Mouse (Mus musculus) left cerebral cortex, postnatal 14 days (tissue): ENCODE measurements at regions not wholly inside any gene's neighbourhood (a gene's known extent, or its start where the extent isn't known, plus 50 kb on each side); places are given as distances from the start of the nearest gene placed in this dataset.
A peak's percentile ranks its signal among the peaks of the same experiment; 100 is the strongest.

ENCODE experiments used
- DNase-seq, 2 experiments: peaks; one replicate each; pipeline ENCODE4 v3.0.0; 2021 to 2022; ENCODE audit warnings: low spot score in 2 of 2, mixed read lengths in 1 of 2
- intact Hi-C: fragments of 180-260 bp; cut with DNase I; formaldehyde crosslinking; loops from one replicate; pipeline ENCODE4 v1.15.1; 2025

- intact Hi-C loops: no loop called here
- no peak for DNase-seq
Observed at GRCm38 (mm10) chr9:32998323-32998722, 362.3 kb downstream of the Ets1 start.

- intact Hi-C loops: no loop called here
- no peak for DNase-seq
Observed at GRCm38 (mm10) chr9:33000691-33001164, 364.7 kb downstream of the Ets1 start.

GRCm38 (mm10) chr9:33001165-33001949 lies 365.3 kb downstream of the Ets1 start:
- no peak for DNase-seq
- intact Hi-C loops: no loop called here

DNA sequence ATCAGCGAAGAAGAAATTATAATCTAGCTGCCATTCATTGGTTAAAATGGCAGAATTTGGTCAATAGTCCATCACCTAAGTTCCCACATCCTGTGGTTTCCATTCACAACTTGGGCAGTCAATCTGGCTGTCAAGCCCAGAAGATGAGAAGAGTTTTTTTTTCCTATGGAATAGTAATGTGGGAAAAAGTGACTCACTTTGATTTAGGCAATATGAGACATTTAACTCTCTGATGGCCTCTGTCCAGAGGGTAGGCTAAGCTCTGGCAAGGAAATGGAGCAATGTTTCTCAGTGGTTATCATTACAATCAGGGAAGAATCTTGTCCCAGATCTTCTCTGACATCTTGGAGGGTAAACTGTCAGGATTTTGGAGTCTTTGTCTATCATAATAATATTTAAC lies 367.9 kb downstream of the Ets1 start:
- no peak for DNase-seq
- intact Hi-C loops: no loop called here

- intact Hi-C loops: no loop called here
Observed at GRCm38 (mm10) chr9:33004536-33004935, 368.5 kb downstream of the Ets1 start.

DNA sequence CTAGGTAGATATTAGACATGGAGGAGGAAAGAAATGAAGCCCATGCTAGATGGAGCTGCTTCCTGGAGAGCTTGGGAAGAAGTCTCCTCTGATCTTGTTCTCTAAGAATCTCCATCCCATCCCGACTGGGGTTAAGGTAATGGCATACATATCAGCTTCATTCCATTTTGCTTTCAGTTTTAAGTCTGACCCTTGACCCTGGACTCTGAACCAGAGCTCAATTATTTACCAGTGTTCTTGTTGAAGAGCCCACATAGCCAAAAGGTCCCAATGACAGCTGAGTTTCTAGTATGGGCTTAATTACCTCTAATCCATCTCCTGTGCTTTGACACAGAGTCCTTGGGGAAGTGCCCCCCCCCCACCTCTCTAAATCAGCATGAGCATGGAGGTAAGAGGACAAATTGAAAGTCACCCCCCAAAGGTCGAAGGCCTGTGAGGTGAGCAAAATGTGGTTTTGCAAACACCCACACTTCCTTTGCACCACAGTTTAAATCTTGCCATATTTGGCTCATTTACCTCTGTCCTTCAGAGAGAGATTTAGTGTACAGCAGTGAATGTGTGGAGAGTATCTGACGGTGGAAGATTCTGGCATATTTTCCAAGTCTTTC lies 371.5 kb downstream of the Ets1 start:
- DNase-seq: no peak
- intact Hi-C loops: no loop called here

More at GRCm38 (mm10) chr9:33004536-33004935, 368.5 kb downstream of the Ets1 start:
- DNase-seq: no peak

GRCm38 (mm10) chr9:33011241-33011640 lies 375.2 kb downstream of the Ets1 start:
- no peak for DNase-seq
- intact Hi-C loops: no loop called here

GRCm38 (mm10) chr9:33035401-33035800 lies 399.4 kb downstream of the Ets1 start:
- intact Hi-C loops: no loop called here
- no peak for DNase-seq

GRCm38 (mm10) chr9:33039221-33039790 lies 403.3 kb downstream of the Ets1 start:
- DNase-seq: no peak
- intact Hi-C loops: no loop called here

DNA sequence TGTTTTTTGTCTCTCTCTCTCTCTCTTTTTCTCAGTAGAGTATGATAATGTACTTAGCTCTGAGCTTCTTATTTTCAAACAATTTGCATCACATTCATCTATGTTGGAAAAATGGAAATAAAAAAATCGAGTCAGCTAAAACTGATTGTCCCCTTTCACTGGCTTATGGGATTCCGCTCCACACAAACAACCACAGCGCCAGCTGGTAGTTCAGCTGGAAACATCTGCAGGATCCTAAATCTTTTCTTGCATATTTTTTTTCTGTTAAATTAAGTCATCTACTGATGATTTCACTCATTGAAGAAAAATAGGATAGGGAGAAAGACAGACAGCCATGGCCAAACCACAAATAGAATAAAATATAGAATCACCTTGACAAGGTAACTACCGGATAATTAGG lies 414.8 kb downstream of the Ets1 start:
- intact Hi-C loops: no loop called here
- peak in 1 of 2 experiments; percentile 1 for DNase-seq

- no peak for DNase-seq
- intact Hi-C loops: no loop called here
Observed at GRCm38 (mm10) chr9:33060636-33061264, 424.7 kb downstream of the Ets1 start.

DNA sequence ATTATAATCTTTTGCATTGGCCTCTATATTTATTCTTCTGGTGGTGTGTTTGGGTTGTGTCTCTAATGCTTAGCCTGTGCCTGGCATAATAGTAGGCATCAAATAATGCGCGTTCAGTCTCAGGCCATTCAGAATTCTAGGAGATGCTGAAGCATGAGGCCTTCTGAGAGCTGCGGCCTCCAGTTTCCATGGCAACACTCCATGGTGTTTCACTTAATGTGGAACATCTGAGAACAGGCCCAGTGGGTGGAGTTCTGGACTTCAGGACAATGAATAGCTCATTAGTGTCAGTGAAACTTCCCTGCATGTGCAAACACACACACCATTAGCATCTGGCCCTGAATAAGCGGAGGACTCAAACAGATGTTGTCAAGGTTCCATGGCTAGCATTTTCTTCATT lies 426.5 kb downstream of the Ets1 start:
- DNase-seq: peak; percentile 65 to 84
- intact Hi-C loops: no loop called here

DNA sequence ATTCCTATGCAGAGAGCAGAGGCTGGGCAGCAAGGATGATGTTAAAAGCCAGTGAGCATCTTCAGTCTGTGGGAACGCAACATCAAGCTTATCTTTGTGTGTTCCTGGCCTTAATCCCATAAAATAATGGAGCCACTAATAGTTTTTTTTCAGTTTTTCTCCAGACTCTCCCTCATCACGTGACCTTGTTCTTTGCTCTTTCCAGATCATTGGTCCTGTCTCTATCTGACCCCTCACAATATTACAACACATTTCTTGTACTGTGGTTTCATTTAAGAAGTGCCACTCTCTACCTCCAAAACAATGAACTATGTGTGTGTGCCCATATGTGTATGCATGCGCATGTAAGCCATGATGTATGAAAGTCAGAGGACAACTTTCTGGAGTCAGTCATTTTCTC lies 429.3 kb downstream of the Ets1 start:
- intact Hi-C loops: no loop called here
- DNase-seq: no peak

GRCm38 (mm10) chr9:33067521-33067920 lies 431.5 kb downstream of the Ets1 start:
- intact Hi-C loops: no loop called here
- no peak for DNase-seq

DNA sequence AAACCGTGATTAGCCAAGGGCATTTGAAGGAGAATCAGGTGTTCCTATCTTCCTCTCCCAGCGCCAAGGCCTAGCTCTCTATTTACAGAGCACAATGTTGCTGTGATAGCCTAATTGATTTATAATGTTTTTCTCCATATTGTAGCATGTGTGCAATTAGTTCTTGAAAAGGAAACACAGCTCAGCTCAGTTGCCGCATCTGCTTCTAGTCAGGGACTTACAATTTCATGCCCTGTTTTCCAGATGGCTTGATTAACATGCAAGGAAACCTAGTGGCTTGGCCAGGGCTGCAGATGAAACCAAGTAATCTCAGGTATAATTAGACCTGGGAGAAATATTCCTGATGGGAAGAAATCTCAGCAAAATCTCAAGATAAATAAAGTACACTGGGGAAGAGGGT lies 434.1 kb downstream of the Ets1 start:
- intact Hi-C loops: no loop called here

GRCm38 (mm10) chr9:33080271-33080670 lies 444.2 kb downstream of the Ets1 start:
- DNase-seq: no peak
- intact Hi-C loops: loop anchor here (1.0 to 5.0 kb wide), 4 partner anchors 138 to 673 kb away; no protein-coding TSS in a partner anchor

More for the DNA sequence above, 434.1 kb downstream of the Ets1 start:
- no peak for DNase-seq

- intact Hi-C loops: loop anchor here (1.0 to 5.0 kb wide), 4 partner anchors 138 to 673 kb away; no protein-coding TSS in a partner anchor
- peak; percentile 64 to 65 for DNase-seq
Observed at GRCm38 (mm10) chr9:33080774-33081173, 444.8 kb downstream of the Ets1 start.

DNA sequence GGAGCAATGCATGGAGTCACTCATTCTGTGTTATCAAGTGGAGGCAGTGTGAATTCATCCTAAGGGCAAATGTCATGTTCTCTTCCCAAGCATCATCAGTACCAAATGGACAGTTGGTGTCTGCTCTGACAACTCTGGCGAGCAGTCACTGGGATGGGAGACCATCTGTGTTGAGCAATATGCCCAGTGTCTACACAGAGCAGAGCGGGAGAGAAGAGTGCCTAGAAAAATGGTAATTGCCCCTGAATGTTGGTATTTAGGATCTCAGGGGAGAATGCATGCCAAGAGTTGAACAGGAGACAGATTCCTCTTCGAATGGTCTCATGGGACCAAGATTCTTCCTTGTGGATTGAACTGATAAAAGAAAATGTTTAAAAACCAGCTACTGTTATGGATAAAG lies 454.0 kb downstream of the Ets1 start:
- intact Hi-C loops: no loop called here

GRCm38 (mm10) chr9:33091664-33092063 lies 455.6 kb downstream of the Ets1 start:
- intact Hi-C loops: no loop called here

More for the DNA sequence above, 454.0 kb downstream of the Ets1 start:
- DNase-seq: no peak

DNA sequence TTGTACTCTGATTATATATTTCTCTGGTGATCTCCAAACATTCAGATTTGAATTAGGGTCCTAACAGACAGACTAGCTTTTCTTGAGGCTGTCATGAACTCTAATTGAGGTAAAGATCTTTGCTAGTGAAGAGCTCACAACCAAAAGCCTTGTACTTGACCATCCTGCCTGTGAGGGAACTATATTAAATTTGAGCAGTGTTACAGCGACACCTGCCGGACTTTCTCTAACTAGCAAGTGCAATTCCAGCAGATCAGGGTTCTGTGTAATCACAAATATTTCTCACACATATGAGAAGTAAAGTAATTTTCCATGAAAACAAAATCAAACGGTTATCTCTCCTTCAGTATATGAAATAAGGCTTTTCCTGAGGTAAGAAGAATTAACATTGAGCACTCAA lies 459.6 kb downstream of the Ets1 start:
- intact Hi-C loops: loop anchor here (1.0 to 5.0 kb wide), 4 partner anchors 151 to 818 kb away; no protein-coding TSS in a partner anchor
- peak; percentile 60 to 83 for DNase-seq

More at GRCm38 (mm10) chr9:33091664-33092063, 455.6 kb downstream of the Ets1 start:
- DNase-seq: no peak
